Mouse (Mus musculus) embryo, embryonic 11.5 days (tissue): ENCODE measurements at regions not wholly inside any gene's neighbourhood (a gene's known extent, or its start where the extent isn't known, plus 50 kb on each side); places are given as distances from the start of the nearest gene placed in this dataset.

Source experiments
- DNase-seq: peaks from one replicate; pipeline ENCODE4 v3.0.0-alpha.2; 2012; ENCODE audit warnings: low read depth, low spot score

DNA sequence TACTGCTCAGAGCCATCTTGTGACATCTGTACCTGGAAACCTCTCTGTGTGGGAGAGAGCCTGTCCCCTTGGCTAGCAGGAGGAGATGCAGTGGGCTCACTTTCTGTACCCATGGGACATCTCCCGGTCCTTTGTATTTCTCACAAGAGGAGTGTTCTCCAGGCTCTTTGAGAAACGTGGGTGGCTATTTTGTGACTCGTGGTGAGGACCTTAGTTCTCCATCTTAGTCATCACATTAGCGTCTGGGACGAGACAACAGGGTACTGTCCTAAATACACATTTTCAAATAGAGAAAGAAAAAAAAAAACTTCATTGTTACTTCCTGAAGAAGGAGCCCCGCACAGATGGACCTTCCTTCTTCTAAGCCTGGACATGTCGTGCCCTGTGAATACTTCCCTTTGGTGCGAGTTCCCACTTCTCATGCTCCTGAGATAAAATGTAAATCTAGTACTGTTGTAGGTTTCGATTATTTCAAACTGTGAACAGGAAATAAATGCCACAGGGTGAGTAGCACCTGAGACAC, 366.8 kb upstream of the Runx1 start:
- DNase-seq = no peak

DNA sequence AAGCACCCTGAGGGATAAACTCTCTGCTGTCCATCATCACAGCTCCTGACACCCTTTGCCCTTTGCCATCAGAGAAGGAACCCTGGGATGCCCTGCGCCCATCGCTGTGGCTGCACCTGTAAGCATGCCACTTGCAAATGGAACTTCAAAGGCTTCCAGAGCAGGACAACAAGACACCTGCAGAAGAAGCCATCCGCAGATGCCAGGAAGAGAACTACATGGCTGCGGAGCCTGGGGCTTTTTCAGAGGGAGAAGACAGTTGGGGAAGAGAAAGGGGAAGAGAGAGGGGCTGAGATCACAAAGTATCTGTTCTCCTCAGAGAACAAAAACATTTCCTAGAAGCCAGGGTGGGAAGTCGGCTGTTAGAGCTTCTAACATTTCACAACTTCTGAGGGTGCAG, 365.2 kb upstream of the Runx1 start:
- no peak for DNase-seq

DNA sequence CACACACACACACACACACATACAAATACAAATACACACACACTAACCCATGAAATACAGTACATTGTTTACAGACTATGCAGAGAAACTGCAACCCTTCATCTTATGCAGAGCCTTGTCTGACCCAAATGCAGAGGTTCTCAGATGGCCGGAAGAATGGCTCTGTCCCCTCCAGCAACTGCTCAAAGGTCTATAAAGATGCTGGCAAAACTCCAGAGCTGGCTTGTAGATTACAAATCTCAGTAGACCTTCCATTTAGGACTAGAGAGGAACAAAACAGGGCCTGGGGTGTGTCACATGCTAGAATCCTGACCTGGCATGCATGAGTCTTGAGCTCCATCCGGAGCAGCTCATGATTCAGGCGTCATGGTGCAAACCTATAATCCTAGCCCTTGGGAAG, 364.4 kb upstream of the Runx1 start:
- no peak for DNase-seq

- no peak for DNase-seq
These were observed 363.9 kb upstream of the Runx1 start for GRCm38 (mm10) chr16:93189875-93190274.

- no peak for DNase-seq
These were observed 363.5 kb upstream of the Runx1 start for GRCm38 (mm10) chr16:93189412-93189811.

GRCm38 (mm10) chr16:93186554-93186953, 360.6 kb upstream of the Runx1 start:
- DNase-seq = no peak

- DNase-seq = no peak
These were observed 356.7 kb upstream of the Runx1 start for GRCm38 (mm10) chr16:93182656-93183055.

GRCm38 (mm10) chr16:93181497-93181896, 355.5 kb upstream of the Runx1 start:
- no peak for DNase-seq

- DNase-seq = no peak
These were observed 354.3 kb upstream of the Runx1 start for GRCm38 (mm10) chr16:93180213-93180612.

- no peak for DNase-seq
These were observed 340.7 kb upstream of the Runx1 start for GRCm38 (mm10) chr16:93166667-93167066.

DNA sequence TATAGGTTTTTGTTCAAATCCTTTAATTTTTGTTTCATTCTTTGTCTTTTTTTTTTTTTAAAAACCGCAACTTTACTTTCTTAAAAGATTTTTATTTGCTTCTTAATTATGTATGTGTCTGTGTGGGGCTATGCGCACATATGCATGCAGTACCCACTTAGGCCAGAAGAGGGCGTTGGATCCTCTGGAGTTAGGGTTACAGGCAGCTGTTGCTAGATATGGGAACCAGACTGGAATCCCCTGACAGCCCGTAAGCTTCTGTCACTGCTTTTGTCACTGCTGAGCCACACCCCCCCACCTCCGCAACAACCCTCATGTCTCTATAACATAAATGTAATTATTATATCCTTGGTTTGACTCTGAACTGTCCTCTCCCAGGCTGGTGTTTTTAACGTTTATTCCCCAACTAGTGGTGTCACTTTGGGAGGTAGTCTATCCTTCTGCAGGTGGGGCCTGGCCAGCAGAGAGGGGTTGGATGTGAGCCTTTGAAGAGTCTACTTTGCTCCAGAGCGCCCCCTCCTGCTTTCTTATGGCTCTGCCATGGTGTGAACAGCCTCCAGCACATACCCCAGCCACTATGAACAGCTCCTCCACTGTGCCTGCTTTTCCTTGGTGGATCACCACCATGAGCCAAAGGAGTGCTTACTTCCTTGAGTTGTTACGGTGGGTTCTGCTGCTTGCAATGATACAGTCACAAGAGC, 332.7 kb upstream of the Runx1 start:
- no peak for DNase-seq

- no peak for DNase-seq
These were observed 327.8 kb upstream of the Runx1 start for GRCm38 (mm10) chr16:93153545-93154329.

DNA sequence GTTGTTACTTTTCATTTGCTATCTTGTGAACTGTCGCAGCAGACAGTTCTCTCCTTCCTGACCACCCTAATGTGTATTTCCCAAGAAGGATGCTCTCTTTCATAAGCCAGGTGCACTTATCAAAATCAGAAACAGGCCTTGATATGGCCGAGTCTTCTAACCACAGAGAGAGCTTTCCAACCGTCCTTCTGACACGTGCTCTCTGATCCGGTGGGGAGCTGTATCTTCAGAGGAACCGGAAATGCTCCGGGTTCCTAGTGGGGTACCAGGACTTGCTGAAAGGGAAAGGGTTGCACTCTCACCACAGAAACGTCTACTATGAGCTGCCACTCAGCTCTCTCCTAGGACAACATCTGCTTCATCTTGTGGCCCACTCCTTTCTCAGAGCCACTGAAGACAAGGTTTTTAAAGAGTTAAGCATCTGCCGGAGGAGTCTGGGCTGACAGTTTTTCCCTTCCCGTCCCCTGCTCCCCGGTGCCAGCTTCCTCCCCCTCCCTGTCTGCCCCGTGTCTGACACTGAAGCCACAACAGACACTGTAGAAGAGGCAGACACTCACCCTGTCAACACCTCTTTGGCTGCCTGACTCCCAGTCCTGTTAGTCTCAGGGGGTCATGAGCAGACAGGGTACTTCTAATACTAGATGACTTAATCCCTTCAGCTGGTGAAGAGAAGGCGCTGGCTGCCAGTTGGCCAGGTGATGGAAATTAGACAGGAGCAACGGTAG, 327.0 kb upstream of the Runx1 start:
- DNase-seq = no peak

GRCm38 (mm10) chr16:93152057-93152456, 326.1 kb upstream of the Runx1 start:
- DNase-seq = no peak

DNA sequence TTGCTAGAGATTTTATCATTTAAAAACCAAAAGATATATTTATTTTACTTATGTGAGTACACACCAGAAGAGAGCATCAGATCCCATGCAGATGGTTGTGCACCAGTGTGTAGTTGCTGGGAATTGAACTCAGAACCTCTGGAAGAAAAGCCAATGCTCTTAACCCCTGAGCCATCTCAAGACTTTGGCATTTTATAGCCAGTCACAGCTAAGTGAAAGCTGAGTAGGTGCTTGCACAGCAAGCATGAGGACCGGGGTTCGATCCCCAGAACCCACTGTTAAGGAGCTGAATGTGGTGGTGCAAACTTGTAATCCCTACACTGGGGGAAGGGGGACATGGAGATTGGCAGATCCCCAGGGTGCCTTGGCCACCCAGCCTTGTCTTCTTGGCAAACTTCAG, 325.7 kb upstream of the Runx1 start:
- no peak for DNase-seq

DNA sequence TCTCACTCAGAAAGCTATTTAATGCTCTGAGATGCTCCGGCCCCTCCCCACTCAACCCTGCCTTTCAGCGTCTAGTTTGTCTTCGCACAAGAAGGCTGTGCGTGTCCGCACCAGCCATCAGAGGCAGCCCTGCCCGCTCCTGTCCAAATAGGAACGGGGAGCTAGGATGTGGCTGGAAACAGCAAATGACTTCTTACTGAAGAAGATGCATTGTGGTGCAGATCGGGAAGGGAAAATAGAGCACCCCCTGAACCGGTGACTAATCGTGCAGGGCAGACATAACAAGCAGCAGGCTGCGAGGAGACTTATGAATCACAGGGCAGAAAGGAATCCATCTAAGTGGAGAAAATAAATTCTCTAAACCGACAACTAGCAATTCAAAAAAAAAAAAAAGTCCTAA, 324.5 kb upstream of the Runx1 start:
- DNase-seq = no peak

DNA sequence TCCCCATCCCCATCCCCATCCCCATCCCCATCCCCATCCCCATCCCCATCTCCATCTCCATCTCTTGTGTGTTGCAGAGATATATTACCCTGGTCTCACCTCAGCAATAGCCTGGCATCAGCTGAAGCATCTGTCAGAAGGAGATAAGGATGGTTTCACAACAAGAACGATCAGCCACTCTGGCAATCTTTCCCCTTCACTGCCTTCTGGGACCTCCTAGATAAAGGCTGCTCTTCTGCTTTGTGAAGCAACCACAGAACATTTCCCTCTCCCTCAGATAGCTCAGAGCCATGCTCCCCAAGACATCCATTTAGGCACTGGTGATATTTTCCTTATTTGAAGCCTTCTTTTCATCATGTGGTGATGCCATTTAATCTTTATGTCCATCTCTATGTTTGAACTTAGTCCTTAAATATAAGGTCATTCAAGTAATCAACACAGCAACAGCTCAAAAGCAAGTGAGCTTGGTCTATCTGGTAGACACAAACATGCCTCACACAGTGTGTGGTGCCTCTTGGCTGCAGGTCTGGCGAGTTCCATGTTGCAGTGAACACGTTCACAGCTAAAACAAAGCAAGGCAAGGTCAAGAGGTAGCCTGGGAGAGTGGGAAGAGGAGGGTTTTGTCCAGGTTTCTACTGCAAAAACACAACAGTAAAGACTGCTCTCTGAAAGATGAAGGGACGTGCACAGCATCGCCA, 321.7 kb upstream of the Runx1 start:
- DNase-seq = no peak

GRCm38 (mm10) chr16:93146812-93147211, 320.9 kb upstream of the Runx1 start:
- no peak for DNase-seq

DNA sequence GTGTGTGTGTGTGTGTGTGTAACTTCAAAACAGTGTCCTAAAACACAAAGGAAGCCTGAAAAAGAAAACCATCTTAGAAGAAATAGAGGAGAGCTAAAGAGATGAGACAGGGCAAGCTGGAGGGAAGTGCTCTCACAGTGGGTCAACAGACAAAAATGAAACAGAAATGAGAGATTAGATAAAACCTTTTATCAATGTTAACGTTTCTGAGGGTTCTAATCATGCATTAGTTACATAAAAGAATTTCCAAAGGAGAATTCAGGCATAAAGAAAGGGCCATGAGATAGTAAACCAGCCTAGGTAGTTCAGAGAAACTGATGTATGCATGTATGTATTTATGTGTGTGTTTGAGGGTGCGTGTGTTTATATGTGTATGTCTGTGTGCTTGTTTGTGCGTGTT, 319.7 kb upstream of the Runx1 start:
- DNase-seq = no peak

GRCm38 (mm10) chr16:93144033-93144432, 318.1 kb upstream of the Runx1 start:
- no peak for DNase-seq

DNA sequence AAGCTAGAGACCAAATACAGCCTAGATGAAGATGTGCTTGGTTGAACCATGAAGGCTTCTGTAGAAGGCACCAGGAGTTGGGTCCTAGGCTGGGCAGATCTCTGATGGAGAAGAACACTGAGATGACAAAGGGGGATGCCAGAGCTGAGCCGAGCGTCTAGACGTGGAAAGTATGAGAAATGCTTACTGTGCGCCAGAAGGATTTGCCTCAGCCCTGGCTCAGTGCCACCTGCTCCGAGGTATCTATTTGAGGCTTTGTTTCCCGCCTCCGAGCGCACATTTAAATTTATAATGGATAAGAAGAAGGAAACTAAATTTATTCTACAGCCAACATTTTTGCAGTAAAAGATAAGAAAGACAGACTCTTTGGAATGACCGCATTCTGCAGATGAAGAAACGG, 317.2 kb upstream of the Runx1 start:
- DNase-seq = no peak

- DNase-seq = no peak
These were observed 316.0 kb upstream of the Runx1 start for GRCm38 (mm10) chr16:93141967-93142366.
